Mouse (Mus musculus) B cell, adult 62 days (primary cell): Measurements from ENCODE around the gene Slc8a3. TPM values are rescaled to one million over a fixed set of nuclear protein-coding genes. Genes with fewer than 3 reads are reported as not detected.

Experiments
- total RNA-seq: library from RNA; stranded (reverse); gene quantifications from 4 replicates; pipeline ENCODE4 v1.2.4, GENCODE M21; 2023

Gene Slc8a3
- total RNA-seq, result not detected in 4 replicates

GRCm38 (mm10) chr12:81332875-81333421 lies at the start of gene Slc8a3:
Gene Slc8a3, minus strand, starts transcription at chr12:81333180.

GRCm38 (mm10) chr12:81379364-81379763 lies 46.4 kb upstream of the Slc8a3 start, which contains the start of gene Gm4787:
Gene Gm4787, minus strand, starts transcription at chr12:81379464.

Other genes starting within 250 kb of the Slc8a3 start
- gene Gm4787, start 46.3 kb upstream of the Slc8a3 start, total RNA-seq, result 0.43 to 0.97 TPM (median 0.62 TPM) in 4 replicates
- gene Adam4, start 88.8 kb upstream of the Slc8a3 start, total RNA-seq, result 1.0 to 2.1 TPM (median 1.4 TPM) in 4 replicates
- 42.8 to 61.1 TPM (median 55.0 TPM) in 4 replicates for gene Cox16, start 151.9 kb upstream of the Slc8a3 start, total RNA-seq
- 12.0 to 20.1 TPM (median 16.0 TPM) in 4 replicates for gene Gm20498, start 199.7 kb upstream of the Slc8a3 start, total RNA-seq
- gene Synj2bp, start 199.7 kb upstream of the Slc8a3 start, total RNA-seq, result 20.0 to 28.8 TPM (median 22.8 TPM) in 4 replicates
- 0.19 to 0.32 TPM in 2 of 4 replicates, not detected in the others for gene Adam21, start 235.3 kb upstream of the Slc8a3 start, total RNA-seq